ENCODE assay signal across 24 mouse cellular contexts in genomic region chr1:184335952-184336351, GRCm38 (mm10).
"Had no signal": no experiment of that assay in that cellular context is flagged by ENCODE, and none has a peak within 500 bp of the region (broad histone marks: within the 10 kb centered on the region; RNA-seq: fewer than 3 reads in every experiment).

No protein-coding gene starts in this region.

- H3K4me1 ChIP-seq: limb, embryonic 15.5 days; liver, embryonic 13.5 days; liver, embryonic 15.5 days; lung, embryonic 15.5 days; megakaryocyte, embryonic 14.5 days; midbrain, embryonic 10.5 days; midbrain, embryonic 13.5 days; midbrain, embryonic 15.5 days had no signal

- H3K27me3 ChIP-seq: limb, embryonic 15.5 days; liver, embryonic 13.5 days; liver, embryonic 15.5 days; lung, embryonic 15.5 days; megakaryocyte, embryonic 14.5 days; midbrain, embryonic 12.5 days; midbrain, embryonic 13.5 days; midbrain, embryonic 15.5 days; neural tube, embryonic 12.5 days had no signal

- H3K27ac ChIP-seq: left cerebral cortex, adult 2 months; limb, embryonic 13.5 days; limb, embryonic 15.5 days; liver, embryonic 13.5 days; liver, embryonic 14.5 days; liver, embryonic 15.5 days; lung, embryonic 15.5 days; macrophage; midbrain, embryonic 10.5 days; midbrain, embryonic 12.5 days; midbrain, embryonic 13.5 days; midbrain, embryonic 15.5 days; neural tube, embryonic 12.5 days had no signal

- H3K9me3 ChIP-seq: limb, embryonic 13.5 days; limb, embryonic 15.5 days; liver, embryonic 13.5 days; liver, embryonic 15.5 days; lung, embryonic 15.5 days; megakaryocyte, embryonic 14.5 days; midbrain, embryonic 10.5 days; midbrain, embryonic 12.5 days; midbrain, embryonic 13.5 days; midbrain, embryonic 15.5 days; neural tube, embryonic 12.5 days had no signal

- ATAC-seq: lung, postnatal 0 days; midbrain, embryonic 15.5 days; midbrain, embryonic 16.5 days had no signal

- DNase-seq: layer of hippocampus, postnatal 36 days; liver, embryonic 13.5 days; lung, adult 18-20 months; lung, adult 2 months; lung, postnatal 14 days; lung, postnatal 36 days had no signal

- H3K4me2 ChIP-seq: limb, embryonic 13.5 days; limb, embryonic 15.5 days; liver, embryonic 13.5 days; liver, embryonic 15.5 days; lung, embryonic 14.5 days; lung, embryonic 15.5 days; midbrain, embryonic 11.5 days; midbrain, embryonic 12.5 days; midbrain, embryonic 13.5 days; midbrain, embryonic 15.5 days; neural tube, embryonic 12.5 days had no signal

- H3K36me3 ChIP-seq: limb, embryonic 13.5 days; limb, embryonic 15.5 days; liver, embryonic 13.5 days; liver, embryonic 15.5 days; lung, embryonic 15.5 days; midbrain, embryonic 10.5 days; midbrain, embryonic 12.5 days; midbrain, embryonic 13.5 days; midbrain, embryonic 15.5 days; neural tube, embryonic 12.5 days had no signal

- H3K4me3 ChIP-seq: left cerebral cortex, adult 2 months; limb, embryonic 13.5 days; limb, embryonic 15.5 days; liver, embryonic 13.5 days; liver, embryonic 15.5 days; lung, embryonic 15.5 days; megakaryocyte, embryonic 14.5 days; midbrain, embryonic 10.5 days; midbrain, embryonic 12.5 days; midbrain, embryonic 13.5 days; midbrain, embryonic 15.5 days; myocyte; neural tube, embryonic 12.5 days had no signal

- H3K9ac ChIP-seq: limb, embryonic 13.5 days; limb, embryonic 15.5 days; liver, embryonic 13.5 days; liver, embryonic 14.5 days; liver, embryonic 15.5 days; lung, embryonic 14.5 days; lung, embryonic 15.5 days; midbrain, embryonic 12.5 days; midbrain, embryonic 13.5 days; midbrain, embryonic 15.5 days; neural tube, embryonic 12.5 days had no signal
